Mouse (Mus musculus) G1E-ER4 (cell line): ENCODE measurements around the gene 9430015G10Rik. TPM values are rescaled to one million over a fixed set of nuclear protein-coding genes. Genes with fewer than 3 reads are reported as not detected.

Experiments
- GATA1 ChIP-seq: IDR thresholded peaks from one replicate; pipeline ENCODE4 v1.8.0; 2012; ENCODE audit warnings: low read length, inconsistent platforms
- polyA plus RNA-seq: library from polyadenylated mRNA; stranded (reverse); fragments of >175 nt; gene quantifications from 2 replicates; pipeline ENCODE4 v1.2.3, GENCODE M21; 2012

The 9430015G10Rik gene
- polyA plus RNA-seq, 1 experiment = 9.5 TPM

DNA sequence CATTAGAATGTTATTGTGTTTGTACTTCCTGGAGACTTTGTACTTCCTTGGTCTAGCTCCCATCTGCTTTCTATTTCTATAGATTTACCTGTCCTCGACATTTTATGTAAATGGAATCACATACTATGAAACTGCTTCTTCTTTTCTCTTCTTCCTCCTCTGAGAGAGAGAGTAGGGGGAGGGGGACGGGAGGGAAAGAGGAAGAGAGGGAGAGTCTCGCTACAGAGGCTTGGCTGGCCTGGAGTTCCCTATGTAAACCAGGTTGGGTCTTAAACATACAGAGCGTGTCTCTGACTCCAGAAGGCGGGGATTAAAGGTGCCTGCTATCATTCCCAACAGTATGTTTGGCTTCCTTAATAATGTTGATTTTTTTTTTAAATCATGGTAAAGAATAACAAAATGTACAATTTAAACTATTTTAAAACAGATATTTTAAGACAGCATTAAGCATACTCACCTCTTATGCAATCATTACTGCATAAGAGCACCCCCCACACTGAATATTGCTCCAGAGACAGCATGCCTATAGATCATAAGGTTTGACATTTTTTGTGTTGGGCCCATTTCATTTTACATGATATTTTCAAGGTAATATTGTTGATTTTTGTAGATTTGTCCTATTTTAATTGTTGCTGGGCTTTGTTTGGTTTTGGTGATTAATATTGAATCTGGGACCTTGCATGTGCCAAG, 22.2 kb upstream of the 9430015G10Rik start:
- no peak for TF ChIP-seq GATA1

DNA sequence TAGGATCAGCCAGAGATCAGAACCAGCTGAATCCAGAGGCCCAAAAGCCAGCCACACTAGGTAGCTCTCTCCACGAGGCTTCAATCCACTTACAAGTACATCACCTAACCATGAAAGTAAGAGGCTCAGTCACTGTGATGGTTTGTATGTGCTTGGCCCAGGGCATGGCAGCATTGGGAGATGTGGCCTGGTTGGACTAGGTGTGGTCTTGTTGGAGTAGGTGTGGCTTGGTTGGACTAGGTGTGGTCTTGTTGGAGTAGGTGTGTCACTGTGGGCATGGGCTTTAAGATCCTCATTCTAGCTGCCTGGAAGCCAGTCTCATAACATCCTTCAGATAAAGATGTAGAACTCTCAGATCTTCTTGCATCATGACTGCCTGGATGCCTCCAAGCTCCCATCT, 18.5 kb upstream of the 9430015G10Rik start:
- TF ChIP-seq GATA1 = no peak

DNA sequence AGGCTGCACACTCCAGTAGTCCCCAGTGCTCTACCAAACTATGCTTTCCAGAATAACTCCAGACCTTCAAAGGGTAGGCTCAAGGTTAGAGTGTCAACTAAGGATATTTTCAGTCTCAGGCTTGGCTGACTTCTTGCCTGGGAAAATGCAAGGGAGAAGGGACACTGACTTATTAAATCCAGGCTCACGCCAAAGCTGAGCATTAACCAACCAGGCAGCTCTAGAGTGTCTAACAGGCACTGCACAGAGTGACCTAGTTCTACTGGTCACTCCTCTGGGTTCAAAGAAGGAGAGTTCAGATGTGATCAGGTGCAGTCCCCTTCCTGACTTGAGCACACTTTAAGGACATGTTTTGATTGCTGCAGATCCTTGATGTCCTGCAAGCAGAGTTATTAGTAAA, 17.0 kb upstream of the 9430015G10Rik start:
- no peak for TF ChIP-seq GATA1

DNA sequence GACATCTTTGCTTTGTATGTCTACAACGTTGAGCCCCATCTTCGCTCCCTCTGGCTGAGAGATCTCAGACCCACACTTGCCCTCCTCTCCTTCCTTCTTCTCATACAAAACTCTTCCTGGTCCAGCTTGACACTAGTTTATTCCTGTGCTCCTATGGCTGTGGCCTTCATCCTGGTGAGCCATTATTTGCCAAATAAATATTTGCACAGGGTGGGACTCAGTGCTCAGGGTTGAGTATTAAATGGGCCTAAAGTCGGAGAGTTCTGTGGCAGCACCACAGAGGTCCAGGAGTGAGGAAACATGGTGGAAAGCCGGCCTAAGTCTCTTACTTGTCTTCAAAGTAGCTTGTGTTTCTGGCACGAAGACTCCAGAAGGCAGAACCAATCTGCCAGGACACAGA, 16.0 kb upstream of the 9430015G10Rik start:
- TF ChIP-seq GATA1 = no peak

DNA sequence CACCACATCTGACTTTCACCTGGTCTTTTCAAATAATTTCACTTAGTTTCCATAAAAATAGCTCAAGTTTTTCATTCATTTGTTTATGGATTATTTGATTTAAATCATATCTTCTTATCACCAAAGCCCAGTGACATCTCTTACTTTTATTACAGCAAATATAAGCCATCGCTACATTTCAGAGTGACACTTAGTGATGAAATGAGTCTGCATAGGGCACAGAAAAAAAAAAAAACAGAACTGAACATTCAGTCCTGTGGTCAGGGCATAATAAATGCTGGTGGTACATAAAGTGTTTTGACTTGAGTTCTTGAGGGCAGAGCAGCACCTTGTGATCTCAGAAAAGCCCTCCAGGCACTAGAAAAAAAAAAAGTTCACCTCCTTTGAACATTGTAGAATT, 13.6 kb upstream of the 9430015G10Rik start:
- no peak for TF ChIP-seq GATA1

DNA sequence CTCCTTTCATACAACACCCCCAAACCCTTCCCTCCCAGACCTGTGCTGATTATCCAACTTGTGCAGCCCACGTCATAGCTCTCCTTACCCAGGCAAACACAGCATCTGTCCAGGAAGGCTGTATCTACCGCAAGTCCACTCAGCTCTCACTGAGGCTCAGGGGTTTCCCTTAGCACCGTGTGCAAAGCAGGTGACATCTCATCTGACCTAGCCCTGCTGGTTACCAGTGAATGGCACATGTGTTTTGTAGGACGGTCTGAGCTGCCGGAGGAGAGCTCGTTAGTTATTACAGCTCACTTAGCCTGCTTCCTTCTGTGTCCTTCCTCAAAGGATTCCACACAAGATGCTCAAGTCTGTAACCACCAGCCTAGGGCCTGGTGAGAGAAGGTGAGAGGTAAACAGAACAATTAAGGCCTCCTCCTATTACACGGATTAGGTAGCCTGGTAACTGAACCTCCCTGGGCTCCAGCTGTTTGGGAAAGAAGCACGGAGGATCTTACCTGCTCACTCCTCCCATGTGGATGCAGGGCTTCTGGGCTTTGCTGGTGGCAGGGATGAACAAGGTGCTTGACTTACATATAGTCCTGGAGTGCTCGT, 11.9 kb upstream of the 9430015G10Rik start:
- TF ChIP-seq GATA1 = no peak

DNA sequence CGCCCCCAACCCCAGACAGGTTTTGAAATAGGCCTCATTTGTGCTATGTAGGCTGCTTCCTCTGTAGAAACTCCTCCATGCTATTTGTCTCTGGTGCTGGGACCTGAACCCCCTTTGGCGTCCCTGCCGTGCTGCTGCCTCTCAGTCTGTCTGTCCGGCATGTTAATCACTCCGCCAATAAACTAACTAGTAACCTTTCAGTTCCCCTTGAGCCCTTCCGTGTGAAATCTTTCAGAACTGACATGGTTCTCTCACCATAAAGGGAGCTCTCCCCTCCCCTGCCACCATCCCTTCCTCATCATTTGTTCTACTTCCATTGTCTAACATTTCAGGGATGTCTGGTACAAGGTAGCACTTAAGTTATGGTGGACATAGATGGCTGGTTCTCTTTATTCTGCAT, 10.4 kb upstream of the 9430015G10Rik start:
- TF ChIP-seq GATA1 = no peak

DNA sequence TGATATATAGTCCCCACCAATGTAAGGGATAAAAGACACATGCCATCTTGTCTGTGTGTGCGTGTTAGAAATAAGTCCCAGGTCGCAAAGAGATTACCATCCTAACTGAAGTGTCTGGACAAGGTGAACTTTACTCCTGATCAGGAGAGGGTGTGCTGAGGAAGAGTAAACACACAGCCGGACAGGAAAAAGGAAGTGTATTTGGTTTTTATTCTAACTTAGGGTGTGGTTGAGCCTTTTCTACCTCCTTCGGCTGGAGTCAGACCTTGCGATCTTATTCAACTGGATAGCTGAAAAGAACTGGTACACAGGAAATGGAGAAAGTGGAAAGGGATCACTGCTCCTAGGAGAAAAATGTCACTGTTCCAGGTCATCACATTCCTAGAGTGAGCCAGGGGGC, 9.3 kb upstream of the 9430015G10Rik start:
- TF ChIP-seq GATA1 = no peak

DNA sequence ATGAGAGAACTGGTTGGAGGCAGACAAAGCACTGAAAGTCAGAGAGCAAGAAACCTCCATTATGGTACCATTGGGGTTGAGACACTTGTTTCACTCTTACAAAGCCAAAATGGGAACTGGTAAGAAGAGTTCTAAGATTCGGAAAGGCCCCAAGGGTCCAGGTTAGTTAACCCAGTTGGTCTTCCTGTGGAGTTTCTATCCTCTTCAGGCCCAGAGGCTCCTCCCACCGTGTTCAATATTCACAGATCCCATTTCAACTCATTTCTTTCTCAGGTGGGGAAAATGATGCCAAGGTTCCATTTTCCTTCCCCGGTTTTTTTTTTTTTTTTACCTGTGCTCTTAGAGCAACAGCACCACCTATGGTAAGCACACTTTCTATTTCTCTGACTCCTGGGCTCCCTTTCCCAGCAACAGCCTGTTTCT, 8.3 kb upstream of the 9430015G10Rik start:
- no peak for TF ChIP-seq GATA1

DNA sequence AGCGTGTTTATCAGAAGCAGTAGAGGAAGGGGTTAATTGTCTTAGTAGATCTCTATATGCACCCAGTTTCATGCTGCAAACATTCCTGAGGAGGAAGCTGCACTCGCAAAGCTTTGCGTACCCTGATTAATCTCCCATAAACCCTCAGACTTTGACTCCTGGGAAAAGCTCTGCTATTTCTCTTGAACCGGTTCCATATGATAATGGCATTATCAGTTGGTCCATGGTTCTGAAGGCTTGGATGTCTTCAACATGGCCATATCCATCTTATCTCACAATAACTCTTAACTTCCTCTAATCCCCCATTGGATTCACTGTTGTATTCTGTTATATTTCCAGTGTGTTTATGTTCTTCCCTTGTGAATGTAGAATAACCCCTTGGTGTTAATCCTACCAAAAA, 6.4 kb upstream of the 9430015G10Rik start:
- TF ChIP-seq GATA1 = no peak

DNA sequence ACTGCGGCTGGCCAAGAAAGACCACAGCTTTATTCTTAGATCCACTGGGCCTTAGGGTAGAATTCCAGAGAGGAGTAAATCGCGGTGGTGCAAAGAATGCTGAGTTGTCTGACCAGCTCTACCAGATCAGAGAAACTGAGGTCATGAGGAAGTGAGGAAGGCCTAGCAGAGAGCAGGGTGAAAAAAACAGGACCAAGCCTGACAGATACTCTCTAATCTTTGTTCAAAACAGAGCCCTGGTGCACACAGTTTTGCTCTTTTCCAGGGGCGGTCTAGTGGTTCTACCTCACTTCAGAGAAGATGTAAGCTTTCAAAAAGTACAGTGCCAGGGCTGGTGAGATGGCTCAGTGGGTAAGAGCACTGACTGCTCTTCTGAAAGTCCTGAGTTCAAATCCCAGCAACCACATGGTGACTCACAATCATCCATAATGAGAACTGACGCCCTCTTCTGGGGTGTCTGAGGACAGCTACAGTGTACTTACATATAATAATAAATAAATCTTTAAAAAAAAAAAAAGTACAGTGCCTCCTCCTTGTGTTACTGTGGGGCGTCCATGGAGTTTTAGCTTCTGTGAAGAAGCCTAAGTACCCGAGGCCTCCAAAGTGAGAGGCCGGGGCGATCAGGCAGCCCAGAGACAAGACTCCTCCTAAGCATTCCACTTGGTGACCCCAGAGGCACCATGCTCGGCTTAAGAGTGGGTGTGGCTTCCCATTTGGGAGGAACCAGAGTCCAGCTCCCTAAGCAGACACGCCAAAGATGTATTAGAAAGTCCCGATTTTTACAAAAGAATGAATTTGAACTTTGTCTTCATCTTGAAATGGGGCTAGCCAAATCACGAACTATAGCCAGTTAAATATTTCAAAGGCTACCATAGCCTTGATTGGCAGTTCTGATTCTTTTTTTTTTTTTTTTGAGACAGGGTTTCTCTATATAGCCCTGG, 906 bp upstream of the 9430015G10Rik start:
- TF ChIP-seq GATA1 = no peak

DNA sequence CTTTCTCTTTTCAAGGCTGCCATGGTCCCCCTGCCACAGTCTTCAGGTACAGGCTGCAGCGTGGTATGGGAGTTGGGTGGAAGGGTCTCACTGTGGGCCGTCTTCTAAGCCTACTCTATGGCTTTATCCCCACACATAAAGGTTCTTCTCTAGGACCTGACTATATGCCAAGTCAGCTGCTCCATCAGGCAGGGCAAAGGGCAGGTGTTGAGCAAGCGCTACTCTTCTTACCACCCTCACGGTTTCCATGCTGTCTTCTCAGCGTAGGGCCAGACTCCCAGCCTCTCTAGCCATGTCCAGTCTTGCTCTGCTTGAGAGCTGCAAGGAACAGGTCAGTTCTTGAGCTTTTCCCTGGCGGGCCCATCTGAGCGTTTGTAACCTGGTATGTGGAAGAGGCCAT, 14.3 kb downstream of the 9430015G10Rik start:
- TF ChIP-seq GATA1 = no peak

DNA sequence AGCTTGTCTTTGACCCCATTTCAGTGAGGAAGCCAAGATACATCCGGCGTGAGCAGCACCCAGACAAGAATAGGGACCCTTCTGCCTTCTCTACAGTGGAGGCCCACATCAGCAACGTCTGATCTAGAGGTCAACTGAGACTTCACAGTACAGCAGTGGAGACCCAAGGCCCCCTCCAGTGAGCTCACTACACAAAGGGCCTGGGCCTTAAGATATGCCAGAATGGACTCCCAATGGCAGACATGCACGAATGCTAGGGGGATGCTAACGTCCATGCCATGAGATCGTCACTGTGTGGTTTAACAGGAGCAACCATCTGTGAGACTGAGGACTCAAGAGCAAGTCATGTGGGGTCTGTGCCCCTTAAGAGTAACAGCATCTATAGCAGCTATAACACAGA, 15.6 kb downstream of the 9430015G10Rik start:
- no peak for TF ChIP-seq GATA1

DNA sequence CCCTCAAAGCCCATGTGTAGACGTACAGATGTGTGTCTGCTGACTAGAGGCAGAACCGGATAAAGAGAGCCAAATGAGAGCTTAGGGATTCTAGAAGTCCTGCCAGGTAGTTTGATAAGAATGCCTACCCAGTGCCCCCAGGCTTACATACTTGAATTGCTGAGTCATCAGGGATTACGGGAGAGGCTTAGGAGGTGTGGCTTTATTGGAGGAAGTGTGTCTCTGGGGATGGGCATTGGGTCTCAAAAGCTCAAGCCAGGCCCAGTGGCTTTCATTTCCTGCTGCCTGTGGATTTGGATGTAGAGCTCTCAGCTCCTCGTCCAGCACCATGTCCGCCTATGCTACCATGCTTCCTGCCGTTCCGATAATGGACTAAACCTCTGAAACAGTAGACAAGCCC, 17.1 kb downstream of the 9430015G10Rik start:
- no peak for TF ChIP-seq GATA1

DNA sequence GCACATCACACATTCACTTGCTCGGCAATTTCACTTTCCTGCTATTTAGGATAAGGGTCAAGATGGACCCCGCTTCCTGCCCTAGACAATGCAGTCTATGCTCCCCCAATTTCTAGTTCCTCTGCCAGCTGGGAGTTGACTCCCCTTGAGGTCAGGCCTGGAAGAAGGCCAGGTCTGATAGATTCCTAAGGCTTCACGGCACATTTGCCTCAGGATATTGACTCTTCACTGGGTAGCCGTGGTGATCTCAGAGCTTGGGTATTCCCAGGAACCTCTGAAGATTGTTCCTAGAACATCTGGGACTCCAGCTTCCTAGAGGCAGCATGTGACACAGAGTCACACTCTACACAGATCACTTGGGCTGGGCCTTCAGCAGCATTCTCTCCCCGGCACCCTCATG, 19.0 kb downstream of the 9430015G10Rik start:
- TF ChIP-seq GATA1 = no peak

DNA sequence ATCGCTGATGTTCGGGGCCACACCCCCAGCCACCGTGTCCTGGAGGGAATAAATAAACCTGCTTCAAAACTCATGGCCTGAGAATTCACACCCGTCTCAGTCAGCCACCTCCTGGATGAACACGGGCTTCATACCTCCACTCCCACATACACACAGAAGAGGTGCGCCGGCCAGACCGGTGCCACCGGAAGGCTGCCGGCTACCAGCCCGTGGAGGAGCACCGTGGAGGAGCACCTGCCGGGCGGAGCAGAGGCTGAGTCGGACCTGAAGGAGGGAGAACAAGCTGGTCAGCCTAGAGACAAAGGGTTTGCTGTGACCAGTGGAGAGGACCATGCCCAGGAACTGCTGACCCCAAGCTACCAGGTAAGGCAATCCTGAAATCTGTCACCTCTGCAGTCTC, 20.7 kb downstream of the 9430015G10Rik start, which contains the start of gene Rnf223:
Gene Rnf223 (plus strand): TSS at position 78 of the 400 bp plus-strand sequence.
- no peak for TF ChIP-seq GATA1
